Mouse (Mus musculus) adrenal gland, postnatal 4 days (tissue): ENCODE measurements at regions not wholly inside any gene's neighbourhood (a gene's known extent, or its start where the extent isn't known, plus 50 kb on each side); places are given as distances from the start of the nearest gene placed in this dataset.

Experiments used
- DNase-seq, 2 experiments: peaks; one replicate each; pipeline ENCODE4 v3.0.0; 2021 to 2022; ENCODE audit warnings: low spot score in 2 of 2, mixed read lengths in 2 of 2

- no peak for DNase-seq
Measured at GRCm38 (mm10) chr9:61222212-61223003, 149.8 kb upstream of the Tle3 start.

GRCm38 (mm10) chr9:61225020-61225652 lies 147.0 kb upstream of the Tle3 start:
- DNase-seq: no peak

- DNase-seq: no peak
Measured at GRCm38 (mm10) chr9:61225882-61226281, 146.3 kb upstream of the Tle3 start.

GRCm38 (mm10) chr9:61226596-61227384 lies 145.4 kb upstream of the Tle3 start:
- DNase-seq: no peak

GRCm38 (mm10) chr9:61227492-61228229 lies 144.5 kb upstream of the Tle3 start:
- DNase-seq: no peak

DNA sequence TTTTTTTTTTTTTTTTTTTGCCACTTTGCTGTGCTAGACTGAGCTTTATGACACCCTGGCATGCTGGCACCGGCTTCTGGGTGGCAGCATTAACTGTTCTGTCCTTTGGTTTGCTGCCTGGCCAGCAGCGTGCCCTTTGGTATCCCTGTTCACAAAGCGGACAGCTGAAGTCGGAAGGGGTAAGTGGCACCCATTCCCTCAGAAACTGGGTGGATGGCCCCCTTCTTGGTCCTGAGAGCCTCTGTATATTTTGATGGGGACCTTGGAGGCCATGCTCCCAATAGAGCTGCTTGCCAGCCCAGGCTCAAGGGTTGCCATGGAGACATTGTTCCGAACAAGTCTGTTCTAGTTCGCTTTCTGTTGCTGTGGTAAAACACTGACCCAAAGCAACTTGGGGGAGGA lies 143.9 kb upstream of the Tle3 start:
- DNase-seq: no peak

GRCm38 (mm10) chr9:61230306-61230705 lies 141.9 kb upstream of the Tle3 start:
- DNase-seq: no peak

GRCm38 (mm10) chr9:61232630-61233029 lies 139.5 kb upstream of the Tle3 start:
- DNase-seq: no peak

DNA sequence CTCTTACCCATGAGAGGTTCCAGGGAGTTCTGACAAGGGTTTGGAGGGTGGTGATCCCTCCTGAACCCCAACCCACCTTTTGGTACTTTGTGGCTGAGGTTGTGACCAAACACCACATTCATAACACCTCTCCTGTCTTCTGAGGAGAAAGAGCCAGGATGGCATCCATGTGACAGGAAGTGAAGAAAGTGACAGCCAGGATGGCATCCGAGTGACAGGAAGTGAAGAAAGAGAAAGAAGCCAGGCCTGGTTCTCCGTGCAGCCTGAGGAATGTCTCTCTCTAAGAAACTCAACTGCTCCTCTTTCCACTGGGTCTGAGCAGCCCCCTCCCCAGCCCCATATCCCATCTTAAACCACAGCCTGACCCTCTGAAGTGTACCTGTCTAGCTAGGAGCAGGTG lies 138.9 kb upstream of the Tle3 start:
- no peak for DNase-seq

DNA sequence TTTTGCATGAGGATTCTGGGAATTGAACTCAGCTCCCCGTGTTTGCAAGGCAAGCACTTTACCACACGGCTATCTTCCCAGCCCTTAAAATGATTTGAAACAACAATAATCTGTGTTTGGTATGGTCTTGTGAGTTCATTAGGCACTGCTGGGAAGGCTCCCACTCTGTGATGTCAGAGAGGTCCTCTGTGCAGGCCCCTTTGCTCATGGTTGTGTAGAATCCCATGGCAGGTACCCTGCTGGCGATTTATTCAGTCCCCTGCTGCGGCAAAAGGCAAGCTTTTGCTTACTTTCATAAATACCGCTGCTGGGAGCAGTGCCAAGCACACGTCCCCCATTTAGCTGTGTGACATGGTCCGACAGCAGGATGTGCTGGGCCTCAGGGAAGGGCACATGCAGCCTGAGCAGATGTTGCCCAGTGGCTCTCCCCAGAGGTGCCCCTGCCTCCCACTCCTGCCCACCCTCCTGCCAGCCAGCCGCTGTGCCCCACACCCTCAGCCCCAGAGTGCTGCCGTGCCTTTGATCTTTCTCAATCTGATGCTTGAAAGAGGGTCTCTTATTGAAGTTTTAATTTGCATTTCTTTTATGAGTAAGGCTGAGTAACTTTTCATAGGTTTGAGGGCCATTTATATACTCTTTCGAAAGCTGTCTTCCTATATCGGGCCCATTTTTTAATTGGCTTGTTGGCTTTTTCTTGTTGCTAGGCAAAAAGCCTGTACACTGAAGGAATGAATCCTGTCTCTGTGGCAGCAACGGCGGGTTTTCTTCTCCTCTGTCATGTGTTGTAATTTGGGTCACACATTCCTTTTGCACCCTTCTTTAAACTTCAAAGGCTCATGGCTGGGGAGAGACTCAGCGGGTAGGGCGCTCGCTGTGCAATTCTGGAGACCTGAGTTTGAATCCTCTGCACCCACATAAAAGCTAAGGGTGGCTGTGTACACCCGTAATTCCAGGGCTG lies 136.2 kb upstream of the Tle3 start:
- no peak for DNase-seq

- no peak for DNase-seq
Measured at GRCm38 (mm10) chr9:61238687-61239250, 133.4 kb upstream of the Tle3 start.

DNA sequence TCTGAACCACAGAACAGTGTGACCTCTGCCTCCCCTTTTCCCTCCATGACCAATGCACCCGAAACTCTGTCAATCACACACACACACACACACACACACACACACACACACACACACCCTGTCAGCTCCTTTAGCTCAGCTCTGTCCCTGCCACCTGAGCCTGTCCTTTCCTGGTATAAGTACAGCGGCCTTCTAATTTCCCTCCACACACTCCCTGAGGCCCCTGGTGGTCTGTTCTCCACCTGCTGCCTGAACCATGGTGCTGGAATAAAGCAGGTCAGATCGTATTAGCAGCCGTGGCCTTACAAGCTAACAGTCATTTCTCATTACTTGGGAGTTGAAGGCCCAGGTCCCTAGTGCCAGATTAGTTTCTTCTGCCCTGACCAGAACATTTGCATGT lies 132.8 kb upstream of the Tle3 start:
- no peak for DNase-seq

DNA sequence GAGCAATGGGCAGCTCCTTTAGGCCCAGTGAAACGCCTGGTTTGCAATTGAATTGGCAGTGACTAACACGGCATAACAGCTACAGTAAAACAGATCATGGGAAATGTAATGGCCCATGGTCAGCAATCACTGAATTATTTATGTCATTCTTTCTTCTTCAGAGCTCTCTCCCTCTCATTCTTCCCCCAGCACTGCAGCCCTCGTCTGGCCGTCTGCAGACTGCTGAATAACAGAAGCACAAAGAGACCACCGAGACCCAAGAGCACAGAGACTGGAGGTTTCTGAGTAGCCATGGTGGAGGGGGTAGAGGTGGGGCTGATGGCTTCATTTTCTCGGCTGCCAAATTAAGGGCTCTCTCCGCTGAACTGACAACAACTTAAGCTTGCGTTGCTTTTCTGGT lies 130.7 kb upstream of the Tle3 start:
- DNase-seq: no peak

GRCm38 (mm10) chr9:61242167-61242860 lies 129.9 kb upstream of the Tle3 start:
- DNase-seq: no peak

- no peak for DNase-seq
Measured at GRCm38 (mm10) chr9:61243289-61243688, 128.9 kb upstream of the Tle3 start.

DNA sequence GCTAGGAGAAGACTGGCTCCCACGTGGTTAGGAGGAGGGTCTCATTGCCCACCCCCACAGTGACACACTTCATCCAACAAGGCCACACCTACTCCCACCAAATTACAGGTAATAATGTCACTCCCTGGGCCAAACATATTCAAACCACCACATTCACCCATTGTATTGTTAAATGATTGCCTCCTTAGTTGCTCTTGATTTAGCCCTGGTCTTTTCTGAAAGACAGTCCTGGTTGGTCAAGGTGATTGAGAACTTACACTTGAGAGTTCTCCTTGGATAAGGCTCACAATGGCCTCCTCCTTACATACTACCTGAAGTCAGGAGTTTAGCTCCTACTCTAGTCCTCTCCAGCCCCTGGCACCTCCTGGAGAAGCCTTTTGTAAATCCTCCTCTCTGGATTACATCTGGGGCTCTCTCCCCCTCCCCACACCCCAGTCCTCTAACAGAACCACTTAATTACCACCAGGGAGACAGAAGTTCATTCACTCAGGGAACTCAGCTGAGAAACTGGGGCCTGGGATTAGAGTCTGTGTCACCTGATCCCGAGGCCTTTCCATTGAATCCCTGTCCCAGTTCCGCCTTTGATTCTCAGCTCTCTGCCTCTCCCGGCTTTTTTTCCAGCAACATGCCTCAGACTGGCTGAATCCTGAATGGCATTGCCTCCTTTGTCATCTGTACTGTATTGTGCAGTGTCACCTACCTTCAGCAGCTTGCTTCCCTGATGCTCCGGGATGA lies 122.3 kb upstream of the Tle3 start:
- DNase-seq: no peak

- DNase-seq: no peak
Measured at GRCm38 (mm10) chr9:61251606-61252005, 120.6 kb upstream of the Tle3 start.

- DNase-seq: no peak
Measured at GRCm38 (mm10) chr9:61253761-61254160, 118.4 kb upstream of the Tle3 start.

DNA sequence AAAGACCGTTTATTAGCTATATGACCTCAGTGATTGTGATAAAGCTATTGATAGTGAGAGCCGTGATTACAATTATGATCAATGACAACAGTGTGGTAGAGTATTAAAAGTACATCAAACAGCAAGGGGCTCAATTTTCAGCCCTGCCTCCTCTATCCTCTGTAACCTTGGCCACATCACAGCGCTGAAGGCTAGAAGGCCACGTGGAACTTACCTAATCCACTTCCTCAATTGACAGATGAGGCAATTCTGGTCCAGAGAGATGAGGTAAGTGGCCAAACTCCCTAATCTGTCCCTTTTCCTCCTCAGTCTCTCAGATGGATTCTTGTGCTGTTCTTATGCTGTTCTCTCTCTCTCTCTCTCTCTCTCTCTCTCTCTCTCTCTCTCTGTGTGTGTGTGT lies 114.7 kb upstream of the Tle3 start:
- DNase-seq: no peak
